Mouse (Mus musculus): Measurements from ENCODE around the gene Ip6k1. TPM values are rescaled to one million over a fixed set of nuclear protein-coding genes. Genes with fewer than 3 reads are reported as not detected.

The Ip6k1 gene
- total and polyA plus RNA-seq, 3 experiments = 31.8 to 59.1 (median 37.2) TPM

GRCm38 (mm10) chr9:107975399-107976386, 26.6 kb upstream of the Ip6k1 start, which contains the start of gene Uba7 (continued):
- TF ChIP-seq UBTF (IDR thresholded peaks at IDR 0.05; ENCODE audit: borderline replicate concordance, insufficient read depth, low read depth, low read length) = no peak

- H3K4me1 ChIP-seq (ENCODE audit: control insufficient read depth in 1 of 2, insufficient read depth in 2 of 2, low read length in 2 of 2) = peaks cover 27 to 77% of the 10 kb centered on the region in 2 experiments
- no peak for TF ChIP-seq MYB (IDR thresholded peaks at IDR 0.05; ENCODE audit: low read depth, low read length)
- no peak for TF ChIP-seq POLR2A (IDR thresholded peaks at IDR 0.05; ENCODE audit: control insufficient read depth in 1 of 2, insufficient read depth in 1 of 2, low read depth in 1 of 2, low read length in 2 of 2, poor library complexity in 1 of 2)
- H3K9ac ChIP-seq (ENCODE audit: control insufficient read depth, low read depth, low read length, poor library complexity, severe bottlenecking) = no peak overlapping the region
- H3K9me3 ChIP-seq (replicated peaks; ENCODE audit: insufficient read depth, low read length) = no peaks in the 10 kb centered on the region
- H3K79me2 ChIP-seq (ENCODE audit: control insufficient read depth, insufficient read depth, low read length, poor library complexity) = peaks cover 37% of the 10 kb centered on the region
- DNase-seq (ENCODE audit: low read depth, low spot score) = no peak
- H3K4me3 ChIP-seq (ENCODE audit: control insufficient read depth in 1 of 2, insufficient read depth in 1 of 2, low read depth in 2 of 2, low read length in 2 of 2) = no peak overlapping the region
- no peak overlapping the region for H3K27ac ChIP-seq (ENCODE audit: control insufficient read depth, low read depth, low read length)
- peaks cover 2 to 55% of the 10 kb centered on the region in 2 experiments for H3K36me3 ChIP-seq (ENCODE audit: control insufficient read depth in 1 of 2, insufficient read depth in 2 of 2, low read length in 2 of 2)
- no peaks in the 10 kb centered on the region for H3K27me3 ChIP-seq (ENCODE audit: control insufficient read depth in 1 of 2, insufficient read depth in 2 of 2, low read length in 2 of 2)
Observed at GRCm38 (mm10) chr9:107978815-107979214, 23.5 kb upstream of the Ip6k1 start.

GRCm38 (mm10) chr9:107981684-107982605, 20.4 kb upstream of the Ip6k1 start:
- peaks cover 33 to 61% of the 10 kb centered on the region in 2 experiments for H3K4me1 ChIP-seq (ENCODE audit: control insufficient read depth in 1 of 2, insufficient read depth in 2 of 2, low read length in 2 of 2)
- H3K36me3 ChIP-seq (ENCODE audit: control insufficient read depth in 1 of 2, insufficient read depth in 2 of 2, low read length in 2 of 2) = peaks cover 4 to 46% of the 10 kb centered on the region in 2 experiments
- DNase-seq (ENCODE audit: low read depth, low spot score) = peak; percentile 41
- H3K4me3 ChIP-seq (ENCODE audit: control insufficient read depth in 1 of 2, insufficient read depth in 1 of 2, low read depth in 2 of 2, low read length in 2 of 2) = peak overlapping the region; percentile 12 to 14; a peak in 3 of 4 replicates
- peaks cover 41% of the 10 kb centered on the region for H3K79me2 ChIP-seq (ENCODE audit: control insufficient read depth, insufficient read depth, low read length, poor library complexity)
- TF ChIP-seq MAX (IDR thresholded peaks at IDR 0.05; ENCODE audit: low read length) = no peak
- TF ChIP-seq NRF1 (IDR thresholded peaks at IDR 0.05; ENCODE audit: insufficient read depth, low read depth, low read length, poor library complexity, severe bottlenecking) = no peak
- TF ChIP-seq ZMIZ1 (IDR thresholded peaks at IDR 0.05; ENCODE audit: low read depth, low read length) = no peak
- 0 out of 2 replicates have a peak, but pooled peaks have one; percentile 2 for TF ChIP-seq ETS1 (IDR thresholded peaks at IDR 0.05; ENCODE audit: low read depth, low read length)
- TF ChIP-seq HCFC1 (IDR thresholded peaks at IDR 0.05; ENCODE audit: low read depth, low read length) = no peak
- TF ChIP-seq KAT2A (conservative IDR thresholded peaks at IDR 0.05; ENCODE audit: low read depth, low read length) = no peak
- no peak for TF ChIP-seq NELFE (IDR thresholded peaks at IDR 0.05; ENCODE audit: low read depth, low read length)
- TF ChIP-seq MEF2A (IDR thresholded peaks at IDR 0.05; ENCODE audit: extremely low read depth, insufficient replicate concordance, low read depth, low read length, poor library complexity, severe bottlenecking) = no peak
- TF ChIP-seq MYC (IDR thresholded peaks at IDR 0.05; ENCODE audit: low read depth, low read length) = no peak
- no peak for TF ChIP-seq TBP (IDR thresholded peaks at IDR 0.05; ENCODE audit: low read depth, low read length)
- peak; percentile 61; the same call in 1 of the 2 replicates for TF ChIP-seq TAL1 (IDR thresholded peaks at IDR 0.05; ENCODE audit: low read length)
- TF ChIP-seq BHLHE40 (IDR thresholded peaks at IDR 0.05; ENCODE audit: borderline replicate concordance, low read depth, low read length) = no peak
- TF ChIP-seq MXI1 (IDR thresholded peaks at IDR 0.05; ENCODE audit: low read depth, low read length) = no peak
- TF ChIP-seq USF2 (IDR thresholded peaks at IDR 0.05; ENCODE audit: borderline replicate concordance in 1 of 2, insufficient read depth in 1 of 2, low read depth in 1 of 2, low read length in 2 of 2) = no peak
- no peak for TF ChIP-seq SMC3 (IDR thresholded peaks at IDR 0.05; ENCODE audit: low read depth, low read length)
- peak; percentile 59; the same call in 1 of the 2 replicates for TF ChIP-seq POLR2AphosphoS5 (IDR thresholded peaks at IDR 0.05; ENCODE audit: borderline replicate concordance, low read depth, low read length)
- no peak for TF ChIP-seq RAD21 (IDR thresholded peaks at IDR 0.05; ENCODE audit: low read depth, low read length)
- no peak for TF ChIP-seq MAFK (IDR thresholded peaks at IDR 0.05; ENCODE audit: borderline replicate concordance, low read depth, low read length)
- no peak for TF ChIP-seq RCOR1 (IDR thresholded peaks at IDR 0.05; ENCODE audit: low read depth, low read length)
- H3K9ac ChIP-seq (ENCODE audit: control insufficient read depth, low read depth, low read length, poor library complexity, severe bottlenecking) = peak overlapping the region; percentile 51
- H3K27ac ChIP-seq (ENCODE audit: control insufficient read depth, low read depth, low read length) = peak overlapping the region; percentile 94
- H3K27me3 ChIP-seq (ENCODE audit: control insufficient read depth in 1 of 2, insufficient read depth in 2 of 2, low read length in 2 of 2) = no peaks in the 10 kb centered on the region
- H3K9me3 ChIP-seq (replicated peaks; ENCODE audit: insufficient read depth, low read length) = no peaks in the 10 kb centered on the region

Data from MEL (cell line).